Comparison of ENCODE assay signal across 27 mouse cellular contexts in genomic region chr5:66095166-66095565, GRCm38 (mm10).
DNase-seq lines count a peak whose midpoint lies in the region; ATAC-seq and TF ChIP-seq lines count a peak whose summit lies in the region.
"Had no signal": no experiment of that assay in that cellular context is flagged by ENCODE, and none has a peak within 500 bp of the region (broad histone marks: within the 10 kb centered on the region; RNA-seq: fewer than 3 reads in every experiment).

No protein-coding gene starts in this region.

- no peak overlapping the region for H3K4me2 ChIP-seq in lung, postnatal 0 days (replicated peaks; ENCODE audit: low read depth, low read length)
- H3K4me2 ChIP-seq: embryonic facial prominence, embryonic 12.5 days; heart, embryonic 15.5 days; lung, embryonic 14.5 days; midbrain, embryonic 13.5 days had no signal

- peak; percentile 64 for ATAC-seq in lung, postnatal 0 days
- ATAC-seq: forebrain, embryonic 14.5 days; hindbrain, postnatal 0 days; midbrain, embryonic 13.5 days; Patski had no signal

- TF ChIP-seq CTCF in lung, postnatal 0 days (IDR thresholded peaks at IDR 0.05): no peak

- WGBS in lung, postnatal 0 days: 29% methylated on average over 6 of the region's 6 CpGs

- H3K36me3 ChIP-seq in lung, postnatal 0 days (ENCODE audit: insufficient read depth, low read length): no peaks in the 10 kb centered on the region
- H3K36me3 ChIP-seq: embryonic facial prominence, embryonic 12.5 days; heart, embryonic 10.5 days; heart, embryonic 15.5 days; midbrain, embryonic 13.5 days had no signal

- no peaks in the 10 kb centered on the region for H3K9me3 ChIP-seq in lung, postnatal 0 days (ENCODE audit: low read length)
- H3K9me3 ChIP-seq: embryonic facial prominence, embryonic 12.5 days; heart, embryonic 10.5 days; heart, embryonic 15.5 days; midbrain, embryonic 13.5 days had no signal

- H3K4me3 ChIP-seq in lung, postnatal 0 days (ENCODE audit: low read depth, low read length): no peak overlapping the region
- H3K4me3 ChIP-seq: embryonic facial prominence, embryonic 12.5 days; heart, embryonic 10.5 days; heart, embryonic 15.5 days; megakaryocyte, embryonic 14.5 days; midbrain, embryonic 13.5 days had no signal

- peak; percentile 39 for TF ChIP-seq EP300 in lung, postnatal 0 days (IDR thresholded peaks at IDR 0.05)

- no peaks in the 10 kb centered on the region for H3K27me3 ChIP-seq in lung, postnatal 0 days (replicated peaks; ENCODE audit: insufficient read depth, low read length)
- H3K27me3 ChIP-seq: embryonic facial prominence, embryonic 12.5 days; heart, embryonic 15.5 days; midbrain, embryonic 13.5 days; Patski had no signal

- H3K9ac ChIP-seq in lung, postnatal 0 days (replicated peaks; ENCODE audit: low read depth): no peak overlapping the region
- H3K9ac ChIP-seq: embryonic facial prominence, embryonic 12.5 days; heart, embryonic 15.5 days; liver, embryonic 14.5 days; lung, embryonic 14.5 days; midbrain, embryonic 13.5 days had no signal

- H3K4me1 ChIP-seq in lung, postnatal 0 days (ENCODE audit: insufficient read depth, low read depth, low read length): no peaks in the 10 kb centered on the region
- H3K4me1 ChIP-seq: midbrain, embryonic 13.5 days had no signal

- H3K27ac ChIP-seq in lung, postnatal 0 days (ENCODE audit: low read length): peak overlapping the region; percentile 51; the same call in 1 of the 2 replicates
- H3K27ac ChIP-seq: embryonic facial prominence, embryonic 12.5 days; heart, embryonic 10.5 days; heart, embryonic 15.5 days; hindbrain, postnatal 0 days; kidney, postnatal 0 days; liver, embryonic 14.5 days; midbrain, embryonic 13.5 days had no signal

- peak; percentile 78 for DNase-seq in adrenal gland, adult 8-10 months
- DNase-seq in adrenal gland, postnatal 4 days (ENCODE audit: low spot score in 2 of 2): no peak
- DNase-seq in lung, postnatal 0 days (ENCODE audit: low spot score): peak; percentile 52
- no peak for DNase-seq in lung, postnatal 25 days (ENCODE audit: low spot score)
- peak; percentile 71 for DNase-seq in adrenal gland, postnatal 14 days
- peak; percentile 81 for DNase-seq in yolk sac, embryonic 10.5 days (ENCODE audit: low spot score)
- no peak for DNase-seq in kidney, adult 9 months
- DNase-seq: cerebellum, adult 11 months; cerebellum, adult 9-10 months; embryo, embryonic 11 days; gastrocnemius, postnatal 14 days; kidney, adult 11 months; kidney, postnatal 4 days; left cerebral cortex, postnatal 4 days; lung, embryonic 14.5 days; lung, postnatal 36 days; thymus, postnatal 4 days had no signal

Comparison
In these comparisons a context has a peak if more than half of its experiments do, and no peak if none do; other contexts are left out.
1. DNase-seq: peak in adrenal gland, adult 8-10 months (single experiment), lung, postnatal 0 days (single experiment), adrenal gland, postnatal 14 days (single experiment) and yolk sac, embryonic 10.5 days (single experiment); none in adrenal gland, postnatal 4 days (0 of 2), lung, postnatal 25 days (single experiment) and kidney, adult 9 months (single experiment).